Mouse (Mus musculus) adrenal gland, adult 8-10 months (tissue): ENCODE measurements around the gene Fam169a. TPM values are rescaled to one million over a fixed set of nuclear protein-coding genes. Genes with fewer than 3 reads are reported as not detected.
"Not testable (repeated sequence)": the region's sequence is repeated elsewhere in the genome, so short reads cannot be mapped to it uniquely, and the experiment has no call there.

Experiments
- DNase-seq: peaks from one replicate; pipeline ENCODE4 v3.0.0; 2022
- total RNA-seq, 4 experiments: library from RNA; stranded (reverse); gene quantifications; 2 replicates each; pipeline ENCODE4 v1.2.4; 2022

Gene Fam169a
- total RNA-seq, result 10 to 100 TPM in 2 of 4 experiments, 1 to 10 TPM in 2; 2.4 to 15.4 (median 8.6) TPM

DNA sequence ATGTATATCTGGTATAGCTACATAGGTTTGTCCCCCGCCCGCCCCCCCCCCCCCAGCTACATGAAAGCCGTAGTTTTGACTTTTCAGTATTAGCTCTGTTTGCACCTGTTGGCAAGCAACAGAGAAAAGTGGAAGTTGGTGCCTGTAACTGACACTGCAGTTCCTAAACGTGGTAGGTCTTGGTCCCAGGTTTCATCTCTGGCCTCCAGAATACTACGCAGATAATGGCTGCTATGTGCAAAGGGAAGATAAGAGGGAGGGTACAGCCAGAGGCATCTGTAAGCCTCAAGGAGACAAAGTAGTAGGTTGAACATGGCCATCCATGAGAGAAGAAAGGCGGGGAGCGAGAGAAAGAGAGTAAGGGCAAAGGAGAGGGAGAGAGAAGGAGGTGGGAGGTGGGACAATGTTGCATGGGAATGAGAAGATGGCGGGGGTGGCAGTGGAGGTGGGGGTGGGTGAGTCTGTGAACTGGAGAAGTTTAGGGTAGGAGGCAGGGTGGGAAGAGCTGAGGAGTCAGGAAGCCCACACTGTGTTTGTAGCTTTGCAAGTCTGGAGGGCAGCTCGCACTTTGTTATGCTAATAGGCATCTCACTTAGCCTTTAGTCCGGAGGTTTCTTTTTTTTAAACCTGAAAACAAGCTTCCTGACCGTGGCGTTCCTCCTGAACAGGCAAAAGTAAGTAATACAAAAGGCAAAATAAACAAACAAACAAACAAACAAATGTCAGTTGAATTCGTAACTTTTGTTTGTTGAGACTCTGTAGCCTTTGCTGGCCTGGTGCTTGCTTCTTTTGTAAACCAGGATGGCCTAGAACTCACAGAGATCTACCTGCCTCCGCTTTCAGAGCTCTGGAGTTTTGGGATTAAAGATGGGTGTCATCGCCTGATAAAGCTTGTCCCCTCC is at the start of gene Fam169a:
Fam169a (plus strand) TSS at position 638 of the 902 bp plus-strand sequence.
- DNase-seq, result no peak

DNA sequence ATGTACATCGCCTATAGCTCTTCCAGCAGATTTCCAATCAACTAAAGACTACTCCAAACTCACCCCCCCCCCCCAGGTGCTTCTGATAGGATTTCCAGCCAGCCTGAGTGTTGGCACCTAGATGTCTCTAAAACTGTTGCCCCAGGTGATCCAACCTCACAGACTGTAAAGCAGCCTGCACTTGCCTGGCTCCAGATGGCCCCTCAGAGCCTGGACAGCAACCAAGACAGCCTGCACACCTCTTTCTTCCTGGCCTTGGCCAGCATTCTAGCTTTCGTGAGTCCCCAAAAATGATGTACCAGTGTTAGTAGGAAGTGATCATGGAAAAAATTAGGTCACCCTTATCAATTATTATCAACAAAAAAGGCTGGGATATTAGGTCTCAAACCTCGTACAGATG is 49.4 kb upstream of the Fam169a start:
- no peak for DNase-seq

DNA sequence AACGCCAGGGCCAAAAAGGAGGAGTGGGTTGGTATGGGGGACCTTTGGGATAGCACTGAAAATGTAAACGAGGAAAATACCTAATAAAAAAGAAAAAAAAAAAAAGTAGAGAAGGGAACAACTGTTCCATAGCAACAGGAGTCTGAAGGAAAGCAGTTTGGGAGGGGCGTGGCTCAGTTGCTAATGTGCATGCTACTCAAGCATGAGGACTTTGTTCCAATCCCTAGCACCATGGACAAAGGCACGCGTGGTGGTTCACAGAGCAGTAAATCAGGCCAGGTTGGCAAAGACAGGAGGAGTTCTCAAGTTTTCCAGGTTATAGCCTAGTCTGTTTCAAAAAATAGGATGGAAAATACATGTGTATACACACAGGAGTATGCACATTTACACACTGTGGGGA is 47.0 kb upstream of the Fam169a start:
- no peak for DNase-seq

DNA sequence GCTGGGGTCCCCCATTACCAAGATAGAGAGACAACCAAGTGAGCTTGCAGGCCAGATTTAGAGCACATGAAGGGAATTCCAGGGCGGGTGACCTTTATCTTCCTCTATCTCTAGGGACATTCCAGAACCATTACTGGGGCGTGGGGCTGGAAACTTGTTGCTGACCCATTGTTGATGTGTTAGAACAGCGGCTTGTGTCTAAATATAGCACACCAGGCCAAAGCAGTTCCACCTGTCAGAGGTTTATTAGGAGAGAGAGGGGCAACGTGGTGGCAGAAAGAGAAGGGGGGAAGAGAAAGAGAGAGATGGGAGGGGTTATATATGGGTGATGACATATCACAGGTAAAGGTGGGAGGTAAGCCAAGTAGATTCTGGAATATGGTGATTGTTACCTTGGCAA is 45.2 kb upstream of the Fam169a start:
- DNase-seq, result no peak

DNA sequence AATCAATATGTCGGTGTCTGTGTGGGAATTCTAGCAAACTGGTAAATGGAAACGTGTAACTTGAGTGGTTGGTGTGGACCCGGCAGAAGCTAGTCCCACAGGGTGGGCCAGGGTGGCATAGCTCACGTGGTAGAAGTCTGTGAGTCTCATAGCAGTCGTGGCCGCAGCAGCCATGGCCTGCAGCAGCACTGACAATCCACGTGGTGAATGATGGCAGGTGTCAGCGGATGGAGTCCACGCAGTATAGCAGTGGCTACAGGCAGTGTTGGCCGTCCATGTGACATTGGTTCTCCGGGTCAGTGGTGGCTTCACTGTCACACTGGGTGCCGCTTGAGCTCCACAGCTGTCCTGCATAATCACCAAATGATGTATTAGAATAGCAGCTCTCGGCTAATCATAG is 37.0 kb upstream of the Fam169a start:
- DNase-seq, result no peak

DNA sequence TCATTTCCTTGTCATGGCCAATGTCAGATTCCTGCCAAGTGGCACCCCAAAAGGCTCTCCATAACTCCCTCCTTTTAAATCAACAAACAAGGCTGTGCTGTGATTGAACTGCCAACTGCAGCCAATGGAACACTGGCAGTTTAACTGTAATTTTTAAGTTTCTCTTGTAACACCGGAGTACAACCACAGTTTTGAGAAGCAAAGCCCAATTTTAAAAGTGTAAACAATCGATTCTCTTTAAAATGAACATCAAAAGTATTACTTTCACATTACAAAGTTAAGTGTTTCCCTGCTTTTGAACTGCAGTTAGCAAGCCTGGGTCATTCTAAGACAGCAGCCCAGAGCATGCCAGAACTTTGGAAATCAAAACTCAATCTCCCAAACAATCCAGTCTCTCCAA is 32.8 kb upstream of the Fam169a start, which contains the start of gene 1700029F12Rik:
1700029F12Rik (minus strand) TSS at position 101 of the 400 bp plus-strand sequence.
- no peak for DNase-seq

DNA sequence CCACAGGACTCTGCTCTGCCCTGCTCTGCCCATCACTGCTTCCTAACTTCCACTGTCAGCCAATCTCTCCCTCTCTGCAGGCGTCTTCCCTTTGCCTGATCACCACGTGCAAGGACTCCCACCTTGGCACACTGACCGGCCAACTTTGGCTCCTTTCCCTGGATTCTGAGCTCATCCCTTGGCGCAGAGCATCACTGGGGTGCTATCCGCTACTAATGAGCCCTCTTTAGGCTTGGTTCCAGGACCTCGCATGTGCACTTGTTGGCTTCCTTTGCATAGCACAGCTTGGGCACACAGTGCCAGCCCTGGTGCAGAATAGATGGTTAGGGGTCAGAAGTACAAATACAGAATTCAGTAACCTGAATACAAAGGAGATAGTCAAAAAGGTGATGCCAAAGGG is 15.9 kb upstream of the Fam169a start:
- DNase-seq, result peak; percentile 32

DNA sequence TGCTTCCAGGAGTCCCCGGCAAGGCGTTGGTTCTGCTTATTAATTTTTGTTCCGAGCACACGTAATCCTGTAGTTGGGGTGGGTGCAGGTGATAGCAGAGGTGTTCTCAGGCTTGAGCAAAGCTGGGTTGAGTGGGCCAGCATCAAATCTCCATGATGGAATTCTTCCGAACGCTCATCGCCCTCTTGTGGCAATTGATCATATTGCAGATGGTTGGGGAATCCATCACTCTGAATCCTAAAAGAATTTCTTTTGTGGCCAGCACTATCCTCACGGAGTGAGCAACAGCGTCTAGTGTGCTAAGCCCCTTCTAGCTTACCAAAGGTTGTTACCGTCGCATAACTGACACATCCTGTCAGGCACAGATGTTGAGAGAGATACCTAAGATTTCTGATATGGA is 14.4 kb upstream of the Fam169a start:
- DNase-seq, result peak; percentile 19

DNA sequence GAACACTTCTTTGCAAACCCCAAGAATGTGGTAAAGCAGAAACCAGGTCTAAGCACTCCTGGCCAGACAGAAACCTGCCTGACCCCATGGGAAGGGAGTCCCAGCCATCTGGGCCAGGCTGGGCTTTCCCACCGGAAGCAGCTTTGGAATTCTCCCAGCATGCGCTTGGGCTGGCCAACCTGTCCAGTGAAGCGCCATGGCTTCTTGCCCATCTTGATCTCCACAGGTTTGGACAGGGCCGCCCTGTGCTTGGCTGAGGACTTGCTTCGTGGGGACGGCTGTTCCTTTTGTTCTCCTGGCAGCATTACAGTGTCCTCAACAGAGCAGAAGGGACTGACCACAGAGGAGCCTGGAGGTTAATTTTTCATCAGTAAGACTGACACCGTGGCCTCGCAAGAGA is 13.2 kb upstream of the Fam169a start:
- no peak for DNase-seq

DNA sequence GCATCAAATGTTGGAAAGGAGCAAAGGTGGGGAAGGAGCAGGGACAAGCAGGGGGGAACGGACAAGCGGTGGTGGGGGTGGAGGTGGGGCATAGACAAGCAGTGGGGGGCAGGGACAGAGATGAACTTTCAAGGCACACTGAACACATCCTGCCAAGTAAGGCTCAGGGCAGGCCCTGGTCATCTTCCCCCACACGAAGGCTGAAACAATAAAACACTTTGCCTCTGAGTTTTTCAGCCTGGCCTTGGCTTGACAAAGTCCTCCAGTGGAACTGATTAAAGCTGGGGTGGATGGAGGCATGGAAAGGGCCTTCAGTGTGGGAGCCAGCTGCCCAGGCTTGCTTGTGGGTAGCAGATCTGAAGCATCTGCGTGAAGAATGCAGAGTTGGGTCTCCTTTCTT is 9.3 kb upstream of the Fam169a start:
- DNase-seq, result peak; percentile 81

DNA sequence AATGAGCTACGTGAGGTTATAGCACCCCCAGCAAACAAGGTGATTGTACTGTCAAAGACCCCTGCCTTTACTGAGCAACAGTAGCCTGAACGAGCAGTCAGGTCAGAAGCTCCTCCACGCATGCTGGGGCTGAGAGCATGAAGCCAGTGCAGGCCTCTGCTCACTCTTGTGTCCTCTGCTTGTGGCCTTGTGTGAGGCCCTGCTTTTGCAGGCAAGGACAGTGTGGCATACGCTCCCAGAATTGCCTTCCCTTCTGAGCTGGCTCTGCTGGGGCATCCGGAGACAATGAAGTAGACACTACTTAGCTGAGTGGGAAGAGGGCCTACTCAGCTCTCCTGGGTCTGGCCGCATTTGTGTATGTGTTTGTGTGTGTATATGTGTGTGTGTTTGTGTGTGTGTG is 7.3 kb upstream of the Fam169a start:
- peak; percentile 71 for DNase-seq

DNA sequence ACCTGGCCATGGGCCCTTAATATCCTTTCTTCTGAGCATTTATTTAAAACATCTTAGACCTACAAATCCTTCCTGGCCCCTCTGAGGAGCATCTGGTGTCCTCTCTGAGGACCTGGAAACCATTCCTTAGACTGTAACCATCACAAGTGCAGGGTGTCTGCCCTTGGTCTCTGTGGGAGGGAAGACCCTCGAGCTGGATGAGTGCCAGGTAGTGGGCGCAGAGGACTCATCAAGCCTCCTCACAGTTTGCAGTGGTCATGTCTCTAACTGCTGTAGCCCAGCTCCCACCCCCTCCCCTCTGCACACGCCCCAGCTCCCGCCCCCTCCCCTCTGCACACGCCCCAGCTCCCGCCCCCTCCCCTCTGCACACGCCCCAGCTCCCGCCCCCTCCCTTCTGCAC is 6.8 kb upstream of the Fam169a start:
- DNase-seq, result peak; percentile 18

DNA sequence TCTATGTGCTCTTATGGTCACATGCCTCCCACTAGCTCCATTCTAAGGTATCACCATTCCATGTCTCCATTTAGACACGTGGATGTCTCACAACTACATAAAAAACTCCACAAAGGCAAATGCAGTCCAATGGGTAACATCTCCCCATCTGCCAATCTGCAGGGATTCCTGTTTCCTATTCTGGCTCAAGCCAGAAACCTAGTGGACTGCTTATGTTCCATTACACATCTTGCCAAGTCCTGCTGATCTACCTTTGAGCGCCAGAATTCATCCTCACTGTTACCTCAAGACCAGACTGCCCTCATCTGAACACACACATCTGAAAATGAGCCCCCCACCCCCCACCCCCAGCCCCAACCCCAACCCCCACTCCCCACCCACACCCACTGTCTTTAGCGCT is 4.9 kb upstream of the Fam169a start:
- DNase-seq, result no peak

DNA sequence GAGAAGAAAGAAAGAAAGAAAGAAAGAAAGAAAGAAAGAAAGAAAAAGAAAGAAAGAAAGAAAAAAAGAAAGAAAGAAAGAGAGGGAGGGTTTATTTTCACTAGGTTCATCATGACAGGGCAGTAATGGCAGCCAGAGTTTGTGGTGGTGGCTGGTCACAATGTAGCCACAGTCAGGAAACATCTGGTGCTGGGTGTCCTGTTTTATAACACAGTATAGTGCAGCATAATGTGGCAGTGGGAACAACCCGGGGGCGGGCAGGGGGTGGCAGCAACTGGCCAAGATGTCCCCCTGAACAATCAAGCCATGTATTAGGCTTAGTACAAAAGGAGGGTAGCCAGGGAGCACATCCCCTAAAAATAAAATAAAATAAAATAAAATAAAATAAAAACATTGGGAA is 3.7 kb upstream of the Fam169a start:
- no peak for DNase-seq

DNA sequence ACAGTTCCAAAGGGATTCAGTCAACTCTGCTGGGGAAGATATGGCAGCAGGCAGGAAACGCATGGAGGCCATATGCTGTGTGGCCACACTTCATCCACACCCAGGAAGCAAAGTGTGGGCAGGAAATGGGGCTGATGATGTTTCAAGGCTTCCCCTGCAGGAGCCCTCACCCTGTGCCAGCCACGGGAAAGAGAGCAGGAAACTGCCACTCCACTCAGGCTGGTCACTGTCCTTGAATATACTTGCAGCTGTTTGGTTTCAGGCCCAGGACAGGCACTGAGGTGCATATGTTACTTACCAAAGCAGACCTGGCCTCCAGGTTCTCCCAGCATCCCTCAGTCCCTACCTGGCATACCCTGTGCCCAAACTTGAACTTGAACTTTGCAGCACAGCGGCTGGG is 2.7 kb upstream of the Fam169a start:
- peak; percentile 8 for DNase-seq

DNA sequence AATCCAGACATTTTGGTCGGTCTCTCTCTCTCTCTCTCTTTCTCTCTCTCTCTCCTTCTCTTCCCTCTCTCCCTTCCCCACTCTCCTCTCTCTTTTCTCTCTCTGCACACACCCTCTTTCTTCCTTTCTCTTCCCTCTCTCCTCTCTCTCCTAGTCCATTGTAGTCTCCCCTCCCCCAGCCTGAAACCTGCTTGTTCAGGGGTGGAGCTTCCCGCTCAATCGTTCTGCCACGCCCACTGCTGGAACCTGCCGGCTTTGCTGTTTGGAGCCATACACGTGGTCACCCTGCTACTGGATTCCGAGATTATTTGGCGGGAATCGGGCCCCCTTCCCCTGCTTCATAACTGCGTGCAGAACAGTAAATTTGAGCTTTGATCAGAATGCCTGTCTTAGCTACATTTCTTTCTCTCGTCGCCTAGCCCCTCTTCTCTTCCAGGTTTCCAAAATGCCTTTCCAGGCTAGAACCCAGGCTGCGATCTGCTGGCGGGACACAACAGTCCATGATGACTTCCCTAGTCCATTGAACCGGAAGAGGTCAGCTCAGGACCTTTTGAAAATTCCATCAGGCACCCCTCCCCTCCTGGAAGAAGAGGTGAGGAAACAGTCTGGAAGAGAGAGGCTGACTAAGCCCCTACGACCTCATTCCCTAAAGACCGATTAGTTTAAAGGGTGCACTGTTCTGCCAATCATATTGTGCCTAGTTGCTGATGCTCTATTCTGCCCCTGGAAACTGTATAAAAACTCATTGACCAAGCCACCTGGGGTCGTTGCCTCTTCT is 2.1 kb upstream of the Fam169a start:
- not testable (repeated sequence) for DNase-seq

DNA sequence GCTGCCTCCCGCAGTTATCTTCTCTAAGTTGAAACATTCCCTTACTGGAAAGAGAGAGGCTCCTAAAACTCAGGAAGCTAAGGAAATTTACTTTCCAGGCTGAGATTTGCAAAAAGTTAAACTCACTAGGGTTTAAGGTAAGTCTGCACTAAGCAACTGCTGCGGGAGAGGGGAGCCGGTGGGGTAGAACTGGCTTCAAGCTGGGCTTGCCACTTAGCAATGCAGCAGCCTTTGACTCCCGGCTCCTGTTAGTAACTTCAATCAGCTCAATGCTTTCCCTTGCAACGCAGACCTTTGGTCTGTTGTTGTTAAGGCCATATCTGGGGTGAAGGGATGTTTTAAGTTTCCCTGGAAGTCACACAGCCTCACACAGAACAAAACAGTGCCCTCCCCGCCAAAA is 605 bp downstream of the Fam169a start:
- DNase-seq, result no peak

DNA sequence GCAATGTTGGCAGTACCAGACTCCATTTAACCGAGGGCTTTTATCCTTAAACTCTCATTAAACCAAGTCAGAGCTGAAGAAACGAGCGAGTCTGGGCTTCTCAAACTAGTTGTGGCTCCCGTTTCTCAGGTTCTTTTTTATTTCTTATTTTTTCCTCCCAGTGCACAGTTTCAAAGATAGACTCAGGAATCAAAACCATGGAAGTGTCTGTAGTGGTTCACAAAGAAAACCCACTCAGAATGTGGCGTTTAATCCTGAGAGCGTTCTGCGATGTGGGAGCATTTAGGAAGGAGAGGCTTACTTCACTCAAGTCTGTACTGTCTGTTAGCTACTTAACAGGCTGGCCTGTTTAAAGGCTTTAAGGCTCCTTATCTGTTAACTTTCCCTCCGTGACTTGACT is 1.1 kb downstream of the Fam169a start:
- no peak for DNase-seq

DNA sequence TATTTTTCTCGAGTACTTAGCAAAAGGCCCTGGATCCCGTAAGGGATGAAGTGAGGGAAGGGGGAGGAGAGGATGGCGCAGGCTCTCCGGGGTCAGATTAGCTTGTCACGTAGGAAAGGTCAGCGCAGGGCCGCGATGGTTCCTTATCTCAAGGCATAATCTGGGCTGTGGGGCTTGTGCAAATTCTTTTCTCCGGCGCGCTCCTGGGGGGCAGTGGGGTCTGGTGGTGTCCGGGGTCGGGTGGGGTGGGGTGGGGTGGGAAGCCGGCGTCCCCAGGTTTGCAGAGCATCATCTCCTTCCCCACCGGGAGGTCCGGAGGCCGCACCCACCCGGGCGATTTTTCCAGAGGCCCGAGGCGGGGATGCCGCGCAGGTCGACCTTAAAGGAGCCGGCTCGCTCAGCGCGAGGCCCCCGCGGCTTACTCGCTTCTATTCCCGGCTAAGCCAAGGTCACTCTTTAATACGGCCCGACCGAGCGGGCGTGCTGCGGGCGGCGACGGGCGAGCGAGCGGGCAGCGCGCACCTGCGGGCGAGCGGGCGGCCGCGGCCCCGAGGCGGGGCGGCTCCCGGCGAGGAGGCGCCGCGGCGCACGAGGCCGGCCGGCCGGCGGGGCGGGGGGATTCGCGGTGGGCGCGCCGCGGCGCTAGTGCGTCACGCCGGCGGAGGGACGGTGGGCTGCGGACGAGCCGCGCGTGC is 4.0 kb downstream of the Fam169a start:
- DNase-seq, result peak; percentile 13

DNA sequence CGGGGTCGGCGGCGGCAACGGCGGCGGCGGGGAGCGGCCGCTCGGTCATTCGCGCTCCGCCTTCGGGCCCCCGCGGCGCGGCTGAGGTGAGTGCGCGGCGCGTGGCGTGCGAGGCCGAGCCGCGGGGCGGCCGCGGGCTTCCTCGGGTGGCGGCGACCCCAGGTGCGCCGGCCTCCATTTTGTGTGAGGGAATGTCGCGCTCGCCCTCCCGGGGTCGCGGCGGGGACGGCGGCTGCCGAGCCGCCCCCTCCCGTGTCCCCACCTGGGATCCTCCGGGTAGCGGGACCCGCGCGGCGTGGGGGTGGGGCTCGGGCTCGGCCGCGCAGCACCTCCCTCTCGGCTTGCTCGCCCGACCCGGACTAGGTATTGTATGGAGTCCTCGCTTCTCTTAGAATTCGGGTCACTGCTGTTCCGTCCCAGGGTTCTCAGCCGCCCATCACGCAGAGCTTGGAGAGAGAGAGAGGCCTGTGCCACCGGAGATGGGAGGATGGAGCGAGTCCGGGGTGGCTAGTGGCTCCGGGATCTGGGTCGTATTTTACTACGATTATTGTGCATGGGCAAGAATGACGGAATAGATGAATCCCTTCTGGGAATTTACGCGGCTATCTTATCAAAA is 4.6 kb downstream of the Fam169a start:
- DNase-seq, result peak; percentile 18

DNA sequence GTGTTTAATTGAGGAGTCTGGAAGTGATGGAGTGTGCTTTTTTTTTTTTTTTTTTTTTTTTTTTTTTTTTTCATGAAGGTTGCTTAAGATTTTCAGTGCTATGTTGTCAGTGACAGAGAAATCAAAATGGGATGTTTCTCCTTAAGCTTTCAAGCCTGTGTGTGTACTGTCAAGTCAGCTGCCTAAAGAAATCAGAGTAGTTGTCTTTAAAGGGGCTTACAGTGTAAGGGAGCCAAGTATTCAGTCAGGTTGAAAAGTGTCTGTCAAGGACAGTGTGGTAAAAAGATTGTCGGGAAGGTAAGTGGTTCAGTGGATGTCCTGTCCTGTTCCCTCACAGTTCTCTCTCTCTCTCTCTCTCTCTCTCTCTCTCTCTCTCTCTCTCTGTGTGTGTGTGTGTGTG is 6.4 kb downstream of the Fam169a start:
- DNase-seq, result no peak

DNA sequence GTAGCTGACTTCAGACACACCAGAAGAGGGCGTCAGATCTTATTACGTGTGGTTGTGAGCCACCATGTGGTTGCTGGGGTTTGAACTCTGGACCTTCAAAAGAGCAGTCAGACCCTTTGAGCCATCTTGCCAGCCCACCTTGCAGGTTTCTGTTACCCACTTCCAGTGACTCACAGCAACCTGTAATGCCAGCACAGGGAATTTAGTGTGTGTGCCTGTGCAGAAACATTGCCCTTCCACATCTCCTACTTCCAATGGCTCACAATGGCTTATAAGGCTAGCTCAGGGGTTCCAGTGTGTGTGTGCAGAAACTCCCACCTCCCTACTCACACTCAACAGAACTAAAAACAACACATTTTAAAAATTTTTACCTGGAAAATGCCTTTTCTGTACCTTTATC is 10.5 kb downstream of the Fam169a start:
- DNase-seq, result no peak

DNA sequence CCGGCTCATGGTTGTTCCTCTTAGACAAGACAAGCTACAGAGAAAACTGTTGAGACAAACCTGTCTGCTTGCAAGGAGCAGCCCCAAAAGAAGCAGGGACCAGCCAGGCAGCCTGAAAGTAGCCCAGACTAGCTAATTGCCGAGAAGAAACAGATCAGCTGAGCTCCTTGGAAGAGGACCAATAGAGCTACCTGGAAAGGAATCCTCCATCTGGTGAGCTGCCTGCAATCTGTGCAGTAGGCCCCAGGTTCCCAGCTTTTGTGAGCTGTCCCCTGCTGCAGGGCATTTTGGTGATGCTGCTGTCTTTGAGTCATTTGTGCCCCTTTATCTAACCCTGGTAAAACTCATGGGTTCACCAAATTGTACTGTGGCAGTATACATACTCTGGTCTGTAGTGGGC is 13.1 kb downstream of the Fam169a start:
- DNase-seq, result no peak
